Mouse (Mus musculus): ENCODE data around the gene Mrps21. TPM values are rescaled to one million over a fixed set of nuclear protein-coding genes. Genes with fewer than 3 reads are reported as not detected.

Mrps21 gene
- polyA plus RNA-seq, 1 experiment: 142 TPM

DNA sequence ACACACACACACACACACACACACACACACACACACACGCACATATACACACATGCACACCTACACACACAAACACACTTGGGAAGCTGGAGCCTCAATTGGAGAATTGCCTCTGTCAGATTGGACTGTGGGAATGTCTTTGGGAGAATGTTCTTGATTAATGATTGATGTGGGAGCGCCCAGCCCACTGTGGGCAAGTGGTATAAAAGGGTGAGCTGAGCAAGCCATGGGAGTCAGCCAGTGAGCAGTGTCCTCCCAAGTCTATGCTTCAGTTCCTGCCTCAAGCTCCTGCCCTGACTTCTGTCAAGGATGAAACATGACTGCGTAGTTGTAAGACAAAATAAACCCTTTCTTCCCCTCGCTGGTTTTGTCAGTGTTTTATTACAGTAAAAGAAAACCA is 16.3 kb upstream of the Mrps21 start:
- peaks cover 6% of the 10 kb centered on the region for H3K4me1 ChIP-seq (ENCODE audit: control insufficient read depth, insufficient read depth, low read length)
- no peak for TF ChIP-seq POLR2A (IDR thresholded peaks at IDR 0.05; ENCODE audit: insufficient read depth, low read length)
- no peak for TF ChIP-seq EP300 (IDR thresholded peaks at IDR 0.05; ENCODE audit: insufficient read depth, low read depth, low read length)
- TF ChIP-seq CTCF (IDR thresholded peaks at IDR 0.05; ENCODE audit: low read depth, low read length): no peak
- H3K27me3 ChIP-seq (ENCODE audit: control insufficient read depth, insufficient read depth, low read length, poor library complexity, severe bottlenecking): no peaks in the 10 kb centered on the region
- no peak overlapping the region for H3K27ac ChIP-seq (ENCODE audit: insufficient read depth, low read length)
- H3K9ac ChIP-seq (ENCODE audit: low read depth, poor library complexity, severe bottlenecking): no peak overlapping the region
- H3K36me3 ChIP-seq (ENCODE audit: control insufficient read depth, insufficient read depth, low read length, poor library complexity, severe bottlenecking): no peaks in the 10 kb centered on the region
- no peaks in the 10 kb centered on the region for H3K9me3 ChIP-seq (replicated peaks; ENCODE audit: control insufficient read depth, insufficient read depth, low read length, poor library complexity, severe bottlenecking)
- no peak overlapping the region for H3K4me3 ChIP-seq (ENCODE audit: low read depth, low read length)

GRCm38 (mm10) chr3:95884400-95884799 is 13.1 kb upstream of the Mrps21 start:
- TF ChIP-seq CTCF (IDR thresholded peaks at IDR 0.05; ENCODE audit: low read depth, low read length) (no peak), EP300 (IDR thresholded peaks at IDR 0.05; ENCODE audit: insufficient read depth, low read depth, low read length) (no peak), POLR2A (IDR thresholded peaks at IDR 0.05; ENCODE audit: insufficient read depth, low read length) (no peak)
- Histone ChIP-seq H3K9ac (ENCODE audit: low read depth, poor library complexity, severe bottlenecking) (no peak overlapping the region), H3K36me3 (ENCODE audit: control insufficient read depth, insufficient read depth, low read length, poor library complexity, severe bottlenecking) (no peaks in the 10 kb centered on the region), H3K4me1 (ENCODE audit: control insufficient read depth, insufficient read depth, low read length) (no peaks in the 10 kb centered on the region), H3K27me3 (ENCODE audit: control insufficient read depth, insufficient read depth, low read length, poor library complexity, severe bottlenecking) (no peaks in the 10 kb centered on the region), H3K4me3 (ENCODE audit: low read depth, low read length) (no peak overlapping the region), H3K9me3 (replicated peaks; ENCODE audit: control insufficient read depth, insufficient read depth, low read length, poor library complexity, severe bottlenecking) (no peaks in the 10 kb centered on the region), H3K27ac (ENCODE audit: insufficient read depth, low read length) (no peak overlapping the region)

DNA sequence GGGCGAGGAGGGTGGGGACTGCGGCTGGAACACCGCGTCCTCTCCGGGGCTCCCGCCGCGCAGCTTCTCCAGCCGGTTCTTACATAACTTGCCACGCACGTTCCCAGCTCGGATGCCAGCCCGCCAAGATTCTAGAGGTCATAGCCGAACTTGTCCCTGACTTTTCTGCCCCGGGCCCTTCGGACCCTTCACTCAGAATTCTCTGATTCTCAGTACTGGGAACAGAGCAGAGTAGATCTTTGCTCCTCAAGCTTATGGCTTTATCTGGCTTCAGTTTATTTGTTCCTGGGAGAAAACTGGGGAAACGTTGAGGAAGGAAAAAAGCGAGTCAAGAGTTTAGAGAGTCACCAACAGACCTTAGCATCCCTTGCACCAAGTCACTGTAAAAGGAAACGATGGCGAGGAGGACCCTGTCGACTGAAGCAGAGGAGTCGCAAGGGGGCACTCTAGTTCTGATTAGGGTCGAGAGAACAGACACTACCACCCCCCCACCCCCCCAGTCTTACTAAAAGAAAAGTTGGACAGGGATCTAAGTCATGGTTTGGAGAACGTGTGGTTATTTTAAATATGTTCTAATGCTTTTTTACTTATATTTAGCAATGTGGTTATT is 11.6 kb upstream of the Mrps21 start:
- no peaks in the 10 kb centered on the region for H3K4me1 ChIP-seq (ENCODE audit: control insufficient read depth, insufficient read depth, low read length)
- no peak overlapping the region for H3K27ac ChIP-seq (ENCODE audit: insufficient read depth, low read length)
- H3K9ac ChIP-seq (ENCODE audit: low read depth, poor library complexity, severe bottlenecking): peak overlapping the region; percentile 17; the same call in 1 of the 2 replicates
- H3K9me3 ChIP-seq (replicated peaks; ENCODE audit: control insufficient read depth, insufficient read depth, low read length, poor library complexity, severe bottlenecking): no peaks in the 10 kb centered on the region
- TF ChIP-seq CTCF (IDR thresholded peaks at IDR 0.05; ENCODE audit: low read depth, low read length) (peak; percentile 69), EP300 (IDR thresholded peaks at IDR 0.05; ENCODE audit: insufficient read depth, low read depth, low read length) (no peak), POLR2A (IDR thresholded peaks at IDR 0.05; ENCODE audit: insufficient read depth, low read length) (no peak)
- H3K27me3 ChIP-seq (ENCODE audit: control insufficient read depth, insufficient read depth, low read length, poor library complexity, severe bottlenecking): no peaks in the 10 kb centered on the region
- H3K4me3 ChIP-seq (ENCODE audit: low read depth, low read length): peak overlapping the region; percentile 36
- no peaks in the 10 kb centered on the region for H3K36me3 ChIP-seq (ENCODE audit: control insufficient read depth, insufficient read depth, low read length, poor library complexity, severe bottlenecking)

DNA sequence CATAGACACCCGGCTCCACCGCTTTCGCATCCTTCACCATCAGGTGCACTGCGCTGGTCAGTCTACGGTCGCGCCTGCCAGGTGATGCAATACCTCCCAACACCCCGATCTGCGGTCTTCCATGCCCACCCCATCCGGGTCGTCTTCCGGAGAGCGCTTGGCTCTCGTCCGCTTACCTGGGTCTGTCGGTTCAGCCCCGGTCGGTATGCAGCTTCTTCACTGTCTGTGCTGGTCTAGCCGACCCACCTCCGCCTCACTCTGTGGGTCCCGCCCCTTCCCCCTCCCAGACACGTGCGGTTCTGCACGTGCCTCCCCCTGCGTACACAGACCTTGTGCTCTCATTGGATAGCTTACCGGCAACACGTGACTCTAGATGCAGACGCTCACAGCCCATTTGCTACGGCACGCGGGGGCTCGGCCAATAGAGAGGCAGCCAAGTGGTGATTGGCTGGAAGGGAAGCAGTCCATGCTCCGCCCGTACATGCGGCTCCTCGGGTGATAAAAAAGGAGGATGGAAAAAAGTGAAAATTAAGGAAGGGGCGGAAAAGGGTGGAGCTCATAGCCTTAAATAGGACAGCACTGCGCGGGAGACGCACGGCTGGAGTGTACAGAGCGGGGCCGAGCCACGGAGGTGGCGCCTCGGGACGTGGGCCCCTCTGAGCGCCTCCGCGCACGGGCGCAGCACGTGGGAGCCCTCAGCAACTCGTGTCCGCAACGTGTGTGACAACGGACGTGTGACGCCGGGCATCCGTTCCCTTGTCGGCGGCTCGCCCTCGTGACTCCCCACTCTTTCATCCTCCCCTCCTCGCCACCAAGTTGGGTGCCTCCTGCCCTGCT is 10.9 kb upstream of the Mrps21 start, which contains the start of gene Ciart:
Gene Ciart, minus strand, starts transcription at position 273 of the 837 bp plus-strand sequence.
- Histone ChIP-seq H3K4me3 (ENCODE audit: low read depth, low read length) (peak within 1 kb of the TSS; percentile 68), H3K9me3 (replicated peaks; ENCODE audit: control insufficient read depth, insufficient read depth, low read length, poor library complexity, severe bottlenecking) (no peaks in the 10 kb centered on the region), H3K9ac (ENCODE audit: low read depth, poor library complexity, severe bottlenecking) (peak within 1 kb of the TSS; percentile 38), H3K36me3 (ENCODE audit: control insufficient read depth, insufficient read depth, low read length, poor library complexity, severe bottlenecking) (no peaks in the 10 kb centered on the region), H3K4me1 (ENCODE audit: control insufficient read depth, insufficient read depth, low read length) (no peaks in the 10 kb centered on the region), H3K27me3 (ENCODE audit: control insufficient read depth, insufficient read depth, low read length, poor library complexity, severe bottlenecking) (no peaks in the 10 kb centered on the region), H3K27ac (ENCODE audit: insufficient read depth, low read length) (no peak within 1 kb of the TSS)
- TF ChIP-seq EP300 (IDR thresholded peaks at IDR 0.05; ENCODE audit: insufficient read depth, low read depth, low read length): peak; percentile 36; the same call in 1 of the 2 replicates
- TF ChIP-seq CTCF (IDR thresholded peaks at IDR 0.05; ENCODE audit: low read depth, low read length): no peak

DNA sequence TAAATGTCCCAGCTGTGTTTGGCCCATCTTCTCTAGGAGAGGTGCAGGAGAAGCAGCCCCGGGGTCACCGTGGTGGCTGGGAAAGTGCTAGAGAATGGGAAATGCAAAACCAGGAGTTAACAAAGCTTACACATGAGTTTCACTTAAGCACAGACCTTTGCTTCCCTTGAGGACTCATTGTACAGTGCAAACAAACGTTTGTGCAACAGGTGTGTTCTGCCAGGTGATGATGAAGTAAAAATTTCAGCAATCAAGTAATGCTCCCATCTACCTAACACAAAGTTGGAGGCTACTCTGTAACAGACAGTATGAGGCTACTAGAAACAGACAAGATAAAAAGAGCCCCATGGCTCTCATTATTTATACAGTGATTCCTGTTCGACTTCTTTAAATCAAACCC is 7.7 kb upstream of the Mrps21 start:
- H3K36me3 ChIP-seq (ENCODE audit: control insufficient read depth, insufficient read depth, low read length, poor library complexity, severe bottlenecking): no peaks in the 10 kb centered on the region
- H3K4me3 ChIP-seq (ENCODE audit: low read depth, low read length): no peak overlapping the region
- TF ChIP-seq CTCF (IDR thresholded peaks at IDR 0.05; ENCODE audit: low read depth, low read length) (no peak), EP300 (IDR thresholded peaks at IDR 0.05; ENCODE audit: insufficient read depth, low read depth, low read length) (no peak), POLR2A (IDR thresholded peaks at IDR 0.05; ENCODE audit: insufficient read depth, low read length) (no peak)
- no peak overlapping the region for H3K9ac ChIP-seq (ENCODE audit: low read depth, poor library complexity, severe bottlenecking)
- no peak overlapping the region for H3K27ac ChIP-seq (ENCODE audit: insufficient read depth, low read length)
- H3K9me3 ChIP-seq (replicated peaks; ENCODE audit: control insufficient read depth, insufficient read depth, low read length, poor library complexity, severe bottlenecking): no peaks in the 10 kb centered on the region
- no peaks in the 10 kb centered on the region for H3K4me1 ChIP-seq (ENCODE audit: control insufficient read depth, insufficient read depth, low read length)
- H3K27me3 ChIP-seq (ENCODE audit: control insufficient read depth, insufficient read depth, low read length, poor library complexity, severe bottlenecking): no peaks in the 10 kb centered on the region

DNA sequence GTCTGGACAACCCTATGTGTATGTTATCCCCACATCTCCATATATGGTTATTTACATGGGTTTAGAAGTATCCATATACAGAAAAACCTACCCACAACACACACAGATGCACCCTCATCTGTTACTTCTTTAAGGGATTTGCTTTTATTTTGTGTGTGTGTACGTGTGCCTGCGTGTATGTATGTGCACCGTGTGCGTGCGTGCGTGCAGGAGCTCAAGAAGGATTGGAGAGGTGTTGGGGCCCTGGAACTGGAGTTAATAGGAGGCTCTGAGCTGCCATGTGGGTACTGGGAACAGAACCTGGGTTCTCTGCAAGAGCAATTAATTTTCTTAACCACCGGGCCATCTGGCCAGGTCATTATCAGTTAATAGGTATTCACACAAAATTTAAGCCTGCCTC is 729 bp upstream of the Mrps21 start:
- H3K9me3 ChIP-seq (replicated peaks; ENCODE audit: control insufficient read depth, insufficient read depth, low read length, poor library complexity, severe bottlenecking): no peaks in the 10 kb centered on the region
- H3K27ac ChIP-seq (ENCODE audit: insufficient read depth, low read length): no peak overlapping the region
- H3K9ac ChIP-seq (ENCODE audit: low read depth, poor library complexity, severe bottlenecking): peak overlapping the region; percentile 88
- no peak for TF ChIP-seq POLR2A (IDR thresholded peaks at IDR 0.05; ENCODE audit: insufficient read depth, low read length)
- TF ChIP-seq EP300 (IDR thresholded peaks at IDR 0.05; ENCODE audit: insufficient read depth, low read depth, low read length): no peak
- TF ChIP-seq CTCF (IDR thresholded peaks at IDR 0.05; ENCODE audit: low read depth, low read length): no peak
- H3K4me3 ChIP-seq (ENCODE audit: low read depth, low read length): peak overlapping the region; percentile 60
- peaks cover 4% of the 10 kb centered on the region for H3K4me1 ChIP-seq (ENCODE audit: control insufficient read depth, insufficient read depth, low read length)
- peaks cover 7% of the 10 kb centered on the region for H3K36me3 ChIP-seq (ENCODE audit: control insufficient read depth, insufficient read depth, low read length, poor library complexity, severe bottlenecking)
- no peaks in the 10 kb centered on the region for H3K27me3 ChIP-seq (ENCODE audit: control insufficient read depth, insufficient read depth, low read length, poor library complexity, severe bottlenecking)

Measured in ES-Bruce4 (cell line).